Mouse (Mus musculus) lung, embryonic 14.5 days (tissue): ENCODE results near the gene Vmn1r202. TPM values are rescaled to one million over a fixed set of nuclear protein-coding genes. Genes with fewer than 3 reads are reported as not detected.
"Not testable (repeated sequence)": the region's sequence is repeated elsewhere in the genome, so short reads cannot be mapped to it uniquely, and the experiment has no call there.

Source experiments
- ATAC-seq: fragments of 200-750 bp; cut with Nextera tagmentation; 2 replicates; pipeline ENCODE4 v1.8.0; 2017; ENCODE audit warnings: mild to moderate bottlenecking, moderate TSS enrichment, moderate library complexity; ENCODE audit not compliant: insufficient read depth
- DNase-seq: peaks from one replicate; pipeline ENCODE4 v3.0.0-alpha.2; 2015
- H3K27ac ChIP-seq: fragments of 300-500 bp; sonication (generic); 2 replicates; pipeline ENCODE4 v1.5.1; 2014; ENCODE audit warnings: low read depth, mild to moderate bottlenecking, moderate library complexity
- H3K27me3 ChIP-seq: fragments of 300-500 bp; sonication (generic); 2 replicates; pipeline ENCODE4 v1.6.1; 2014; ENCODE audit warnings: low read length, control low read depth; ENCODE audit not compliant: insufficient read depth
- H3K36me3 ChIP-seq: fragments of 300-500 bp; sonication (generic); 2 replicates; pipeline ENCODE4 v1.6.1; 2014; ENCODE audit warnings: control low read depth; ENCODE audit not compliant: insufficient read depth
- H3K4me1 ChIP-seq: fragments of 300-500 bp; sonication (generic); 2 replicates; pipeline ENCODE4 v1.6.1; 2014; ENCODE audit warnings: antibody characterized with exemption, control low read depth; ENCODE audit not compliant: insufficient read depth
- H3K4me2 ChIP-seq: fragments of 300-500 bp; sonication (generic); 2 replicates; pipeline ENCODE4 v1.6.1; 2014; ENCODE audit warnings: mild to moderate bottlenecking
- H3K4me3 ChIP-seq: fragments of 300-500 bp; sonication (generic); 2 replicates; pipeline ENCODE4 v1.5.1; 2014; ENCODE audit warnings: low read depth, low read length
- H3K9ac ChIP-seq: fragments of 300-500 bp; sonication (generic); 2 replicates; pipeline ENCODE4 v1.6.1; 2014
- H3K9me3 ChIP-seq: fragments of 300-500 bp; sonication (generic); 2 replicates; pipeline ENCODE4 v1.6.1; 2016; ENCODE audit warnings: low read depth, low read length, control low read depth
- CTCF ChIP-seq: IDR thresholded peaks from 2 replicates; pipeline ENCODE4 v1.5.1; 2016; ENCODE audit warnings: antibody characterized with exemption, low read depth
- WGBS: fragments of 180-500 bp; shearing (Covaris S2); extraction: QIAGEN DNeasy Blood & Tissue Kit; methylation state at CpG from one replicate; pipeline ENCODE4 v1.1.7; 2014; 5-methylcytosine and 5-hydroxymethylcytosine counted together
- polyA plus RNA-seq: library from polyadenylated mRNA; unstranded; fragments of >200 nt; fragmentation: Nextera tagmentation; extraction: Ambion mirVana; gene quantifications from 2 replicates; pipeline ENCODE4 v1.2.1, GENCODE M21; 2014

The Vmn1r202 gene
- not detected in 2 replicates for polyA plus RNA-seq

- no peak for DNase-seq
- ATAC-seq: no peak
Observed at GRCm38 (mm10) chr13:22505281-22505680, at the start of gene Vmn1r202. Gene Vmn1r202, minus strand, starts transcription at chr13:22505381.

GRCm38 (mm10) chr13:22552898-22553297 is 47.7 kb upstream of the Vmn1r202 start, which contains the start of gene Vmn1r204:
Gene Vmn1r204, plus strand, starts transcription at chr13:22553198.
- not testable (repeated sequence) for H3K4me3 ChIP-seq, H3K27me3 ChIP-seq, H3K9me3 ChIP-seq, DNase-seq, H3K9ac ChIP-seq, ATAC-seq, H3K4me1 ChIP-seq, H3K36me3 ChIP-seq, H3K4me2 ChIP-seq, H3K27ac ChIP-seq
- 56% methylated on average over 1 of the region's 1 CpGs for WGBS

More at GRCm38 (mm10) chr13:22505281-22505680, at the start of gene Vmn1r202:
- Histone ChIP-seq H3K4me3 (no peak within 1 kb of the TSS), H3K27ac (no peak within 1 kb of the TSS), H3K27me3 (no peaks in the 10 kb centered on the region), H3K9ac (no peak within 1 kb of the TSS), H3K4me1 (no peaks in the 10 kb centered on the region), H3K4me2 (no peak within 1 kb of the TSS), H3K9me3 (no peaks in the 10 kb centered on the region), H3K36me3 (no peaks in the 10 kb centered on the region)
- TF ChIP-seq CTCF: no peak

- H3K4me3 ChIP-seq: no peak within 1 kb of the TSS
- H3K9me3 ChIP-seq: no peaks in the 10 kb centered on the region
- H3K9ac ChIP-seq: no peak within 1 kb of the TSS
- no peak within 1 kb of the TSS for H3K27ac ChIP-seq
- H3K36me3 ChIP-seq: no peaks in the 10 kb centered on the region
- H3K4me2 ChIP-seq: no peak within 1 kb of the TSS
- no peaks in the 10 kb centered on the region for H3K27me3 ChIP-seq
- DNase-seq: no peak
- TF ChIP-seq CTCF: no peak
- ATAC-seq: no peak
- no peaks in the 10 kb centered on the region for H3K4me1 ChIP-seq
Observed at GRCm38 (mm10) chr13:22517814-22518213, 12.6 kb upstream of the Vmn1r202 start, which contains the start of gene Vmn1r203. Gene Vmn1r203, plus strand, starts transcription at chr13:22518114.

GRCm38 (mm10) chr13:22502431-22502830 is 2.8 kb downstream of the Vmn1r202 start:
- 73% methylated on average over 3 of the region's 3 CpGs for WGBS
- no peak overlapping the region for H3K9ac ChIP-seq

GRCm38 (mm10) chr13:22471623-22472022 is 33.6 kb downstream of the Vmn1r202 start, which contains the start of gene Vmn1r201:
Gene Vmn1r201, plus strand, starts transcription at chr13:22471923.
- Histone ChIP-seq H3K4me1 (no peaks in the 10 kb centered on the region), H3K4me3 (no peak within 1 kb of the TSS), H3K36me3 (no peaks in the 10 kb centered on the region), H3K9me3 (no peaks in the 10 kb centered on the region), H3K27ac (no peak within 1 kb of the TSS), H3K27me3 (no peaks in the 10 kb centered on the region), H3K4me2 (no peak within 1 kb of the TSS), H3K9ac (no peak within 1 kb of the TSS)
- ATAC-seq (no peak), DNase-seq (no peak)
- no peak for TF ChIP-seq CTCF
- 38% methylated on average over 1 of the region's 1 CpGs for WGBS

More at GRCm38 (mm10) chr13:22502431-22502830, 2.8 kb downstream of the Vmn1r202 start:
- Histone ChIP-seq H3K9me3 (no peaks in the 10 kb centered on the region), H3K4me2 (no peak overlapping the region), H3K36me3 (no peaks in the 10 kb centered on the region), H3K4me3 (no peak overlapping the region), H3K4me1 (no peaks in the 10 kb centered on the region), H3K27me3 (no peaks in the 10 kb centered on the region), H3K27ac (no peak overlapping the region)
- DNase-seq: no peak
- ATAC-seq: no peak
- TF ChIP-seq CTCF: no peak

- Histone ChIP-seq H3K4me3 (no peak overlapping the region), H3K9me3 (no peaks in the 10 kb centered on the region), H3K36me3 (no peaks in the 10 kb centered on the region), H3K9ac (no peak overlapping the region), H3K4me1 (no peaks in the 10 kb centered on the region), H3K4me2 (no peak overlapping the region), H3K27me3 (no peaks in the 10 kb centered on the region), H3K27ac (no peak overlapping the region)
- TF ChIP-seq CTCF: no peak
- no peak for ATAC-seq
- no peak for DNase-seq
Observed at GRCm38 (mm10) chr13:22455145-22455544, 50.0 kb downstream of the Vmn1r202 start.

Other genes starting within 250 kb of the Vmn1r202 start
- gene Vmn1r195, start 234.9 kb downstream of the Vmn1r202 start, polyA plus RNA-seq: not detected in 2 replicates
- gene Vmn1r196, start 215.5 kb downstream of the Vmn1r202 start, polyA plus RNA-seq: not detected in 2 replicates
- gene Vmn1r197, start 180.8 kb downstream of the Vmn1r202 start, polyA plus RNA-seq: not detected in 2 replicates
- gene Vmn1r198, start 155.0 kb downstream of the Vmn1r202 start, polyA plus RNA-seq: not detected in 2 replicates
- gene Vmn1r199, start 125.6 kb downstream of the Vmn1r202 start, polyA plus RNA-seq: not detected in 2 replicates
- gene Vmn1r200, start 115.0 kb downstream of the Vmn1r202 start, polyA plus RNA-seq: not detected in 2 replicates
- gene Vmn1r201, start 33.5 kb downstream of the Vmn1r202 start, polyA plus RNA-seq: not detected in 2 replicates
- gene Vmn1r203, start 12.7 kb upstream of the Vmn1r202 start, polyA plus RNA-seq: 0.03 TPM in 1 of 2 replicates, not detected in the other
- gene Vmn1r204, start 47.8 kb upstream of the Vmn1r202 start, polyA plus RNA-seq: not detected in 2 replicates
- not detected in 2 replicates for gene Vmn1r205, start 87.6 kb upstream of the Vmn1r202 start, polyA plus RNA-seq
- not detected in 2 replicates for gene Vmn1r206, start 118.9 kb upstream of the Vmn1r202 start, polyA plus RNA-seq
- not detected in 2 replicates for gene Vmn1r207-ps, start 224.2 kb upstream of the Vmn1r202 start, polyA plus RNA-seq